Mouse (Mus musculus): ENCODE data around the gene Bud13. TPM values are rescaled to one million over a fixed set of nuclear protein-coding genes. Genes with fewer than 3 reads are reported as not detected.

Gene Bud13
- polyA plus RNA-seq, 1 experiment from 2014 or later = 17.2 TPM

- in situ Hi-C loops (cut with MboI; ENCODE audit: low pct_unique_long_range_greater_than_20kb) = no loop called here
- ATAC-seq = no peak
- H3K27me3 ChIP-seq = peaks cover 42% of the 10 kb centered on the region
- ChIA-PET CTCF (no interaction called here), POLR2A (no interaction called here)
- no peak for TF ChIP-seq CTCF (IDR thresholded peaks at IDR 0.05)
- no peak for DNase-seq (ENCODE audit: low read depth, low spot score)
Observed at GRCm38 (mm10) chr9:46337331-46337730, 54.5 kb downstream of the Bud13 start.

- H3K27me3 ChIP-seq = peaks cover 44% of the 10 kb centered on the region
- ChIA-PET POLR2A (no interaction called here), CTCF (no interaction called here)
- in situ Hi-C loops (cut with MboI; ENCODE audit: low pct_unique_long_range_greater_than_20kb) = no loop called here
- TF ChIP-seq CTCF (IDR thresholded peaks at IDR 0.05) = no peak
- DNase-seq (ENCODE audit: low read depth, low spot score) = no peak
- no peak for ATAC-seq
Observed at GRCm38 (mm10) chr9:46337852-46338291, 55.1 kb downstream of the Bud13 start.

GRCm38 (mm10) chr9:46338384-46338783 is 55.6 kb downstream of the Bud13 start:
- CTCF ChIA-PET = no interaction called here
- no peak for DNase-seq (ENCODE audit: low read depth, low spot score)
- POLR2A ChIA-PET = no interaction called here
- TF ChIP-seq CTCF (IDR thresholded peaks at IDR 0.05) = no peak
- ATAC-seq = no peak
- peaks cover 45% of the 10 kb centered on the region for H3K27me3 ChIP-seq
- in situ Hi-C loops (cut with MboI; ENCODE audit: low pct_unique_long_range_greater_than_20kb) = no loop called here

GRCm38 (mm10) chr9:46339051-46339652 is 56.3 kb downstream of the Bud13 start:
- no peak for TF ChIP-seq CTCF (IDR thresholded peaks at IDR 0.05)
- POLR2A ChIA-PET = no interaction called here
- CTCF ChIA-PET = no interaction called here

GRCm38 (mm10) chr9:46345887-46346665 is 63.3 kb downstream of the Bud13 start:
- DNase-seq (ENCODE audit: low read depth, low spot score) (no peak), ATAC-seq (no peak)
- in situ Hi-C loops (cut with MboI; ENCODE audit: low pct_unique_long_range_greater_than_20kb) = no loop called here
- H3K27me3 ChIP-seq = peaks cover 50% of the 10 kb centered on the region
- ChIA-PET CTCF (no interaction called here), POLR2A (no interaction called here)
- TF ChIP-seq CTCF (IDR thresholded peaks at IDR 0.05) = no peak

More at GRCm38 (mm10) chr9:46339051-46339652, 56.3 kb downstream of the Bud13 start:
- DNase-seq (ENCODE audit: low read depth, low spot score) (no peak), ATAC-seq (no peak)
- peaks cover 52% of the 10 kb centered on the region for H3K27me3 ChIP-seq
- in situ Hi-C loops (cut with MboI; ENCODE audit: low pct_unique_long_range_greater_than_20kb) = no loop called here

Other genes starting within 250 kb of the Bud13 start
- gene Apoa1, start 54.4 kb upstream of the Bud13 start, polyA plus RNA-seq (2021) = not detected
- not detected for gene Apoc3, start 47.4 kb upstream of the Bud13 start, polyA plus RNA-seq (2021)
- gene Apoa4, start 42.3 kb upstream of the Bud13 start, polyA plus RNA-seq (2021) = not detected
- gene Apoa5, start 14.4 kb upstream of the Bud13 start, polyA plus RNA-seq (2021) = not detected
- 55.1 TPM for gene Zpr1, start 9.9 kb upstream of the Bud13 start, polyA plus RNA-seq (2021)
- not detected for gene 4931429L15Rik, start 37.0 kb downstream of the Bud13 start, polyA plus RNA-seq (2021)

Measured in Patski (cell line).